Mouse (Mus musculus) cerebellum, postnatal 10 days (tissue): ENCODE measurements around the gene Ifitm5.
A peak's percentile ranks its signal among the peaks of the same experiment; 100 is the strongest.
"Not testable (repeated sequence)": the region's sequence is repeated elsewhere in the genome, so short reads cannot be mapped to it uniquely, and the experiment has no call there.

ENCODE experiments used
- DNase-seq, 2 experiments: peaks; one replicate each; pipeline ENCODE4 v3.0.0; 2021; ENCODE audit warnings: mixed read lengths in 2 of 2

Ifitm5 gene

GRCm38 (mm10) chr7:140949824-140950530, at the start of gene Ifitm5:
TSS of gene Ifitm5 (minus strand) at chr7:140950291.
- no peak for DNase-seq

DNA sequence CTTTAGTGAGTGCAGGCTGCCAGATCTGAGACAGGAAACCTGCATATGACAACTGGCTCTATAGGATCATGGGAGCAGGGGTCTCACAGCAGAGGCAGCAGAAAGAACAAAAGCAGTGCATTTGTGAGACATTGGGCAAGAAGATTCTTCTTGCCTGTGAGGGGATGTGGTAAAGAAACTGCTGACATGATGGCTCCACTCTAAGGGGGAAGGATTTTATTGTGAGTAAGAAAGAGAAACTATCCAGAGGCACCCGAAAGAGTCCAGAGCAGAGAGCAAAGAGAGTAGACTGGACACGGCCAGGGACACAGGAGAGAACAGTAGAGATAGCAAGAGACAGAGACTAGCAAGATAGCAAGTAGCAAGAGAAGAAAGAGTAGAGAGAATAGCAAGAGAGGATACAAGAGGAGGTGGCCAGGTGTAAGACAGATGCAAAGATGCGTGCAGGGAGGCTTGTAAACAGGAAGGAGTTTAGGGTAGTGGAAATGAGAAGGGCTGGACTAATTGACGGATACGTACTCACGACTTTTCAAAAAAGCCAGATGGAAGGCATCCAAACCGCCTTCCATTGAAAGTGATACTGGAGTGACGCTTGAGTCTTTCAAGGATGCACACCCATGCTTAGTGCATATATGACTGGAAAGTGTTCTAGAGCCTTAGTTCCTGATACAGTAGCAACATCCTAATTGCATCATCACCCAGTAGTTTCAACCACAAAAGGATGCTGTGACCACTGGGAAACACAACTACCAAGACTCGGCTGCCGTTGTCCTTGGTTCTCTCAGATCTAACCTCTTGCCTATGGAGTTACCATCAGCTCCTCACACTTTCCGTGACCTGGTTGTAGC, 49.0 kb upstream of the Ifitm5 start:
- DNase-seq = no peak

- DNase-seq = no peak
Observed at GRCm38 (mm10) chr7:140997817-140998216, 47.7 kb upstream of the Ifitm5 start.

DNA sequence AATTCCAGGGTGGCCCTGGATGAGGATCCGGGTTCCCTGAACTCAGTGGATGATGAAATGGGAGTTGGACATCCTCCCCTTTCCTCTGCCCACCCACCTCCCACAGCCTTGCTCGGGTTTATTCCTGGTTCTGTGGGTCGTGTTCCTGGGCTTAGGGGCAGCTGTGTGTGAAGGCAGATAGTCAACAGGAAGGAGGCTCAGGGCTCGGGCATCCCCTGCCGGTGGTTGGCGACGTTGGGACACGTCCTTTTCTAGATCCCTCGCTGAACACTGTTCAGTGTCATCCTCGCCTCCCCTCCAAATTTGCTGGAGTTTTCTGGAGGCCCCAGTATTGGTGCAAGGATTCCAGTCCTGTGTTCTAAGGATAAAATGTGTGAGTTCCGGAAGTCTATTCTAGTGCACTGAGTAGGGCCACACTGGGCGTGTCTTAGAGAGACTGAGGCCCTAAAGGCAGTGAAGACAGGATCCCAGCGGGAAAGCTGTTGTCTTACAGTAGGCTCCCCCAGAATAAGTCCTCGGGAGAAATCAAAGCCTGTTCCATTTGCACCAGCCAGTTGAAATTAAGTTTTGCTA, 41.1 kb upstream of the Ifitm5 start:
- DNase-seq = no peak

DNA sequence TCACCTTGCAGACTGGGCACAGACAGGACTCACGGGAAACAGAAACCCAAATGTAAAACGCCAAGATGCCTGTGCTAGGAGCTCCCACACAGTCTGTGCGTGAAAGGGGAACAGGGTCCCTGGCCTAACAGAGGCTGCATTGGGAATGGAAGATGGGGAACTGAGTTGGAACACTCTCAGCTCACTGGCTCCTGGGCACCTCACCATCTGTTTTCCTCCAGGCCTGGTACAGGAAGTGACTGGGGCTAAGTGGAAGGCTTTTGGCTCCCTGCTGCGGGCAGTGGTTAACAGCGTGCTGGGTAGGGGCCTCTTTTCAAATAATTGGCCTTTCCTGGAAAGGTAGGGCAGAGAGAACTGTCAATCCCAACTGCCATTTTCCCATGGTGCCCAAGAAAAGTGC, 40.5 kb upstream of the Ifitm5 start:
- peak in 1 of 2 experiments; percentile 18 for DNase-seq

DNA sequence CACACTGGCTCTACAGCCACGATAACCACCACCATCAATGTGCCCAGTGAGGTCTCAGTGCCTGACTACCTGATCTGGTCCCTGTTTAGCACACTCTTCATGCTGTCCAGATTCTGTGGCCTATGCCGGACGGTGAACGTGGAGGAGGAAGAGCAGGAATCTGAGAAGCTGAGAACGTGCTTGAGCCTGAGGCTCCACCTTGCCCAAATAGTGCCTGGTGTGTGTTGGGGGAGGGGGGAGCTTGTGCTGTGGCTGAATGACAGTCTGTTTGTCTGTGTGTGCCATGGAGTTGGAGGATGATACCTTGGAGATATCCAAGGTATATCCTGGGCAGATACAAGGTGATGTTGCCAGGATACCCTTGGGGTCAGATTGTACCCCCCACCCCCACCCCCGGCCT, 40.1 kb upstream of the Ifitm5 start:
- DNase-seq = no peak

DNA sequence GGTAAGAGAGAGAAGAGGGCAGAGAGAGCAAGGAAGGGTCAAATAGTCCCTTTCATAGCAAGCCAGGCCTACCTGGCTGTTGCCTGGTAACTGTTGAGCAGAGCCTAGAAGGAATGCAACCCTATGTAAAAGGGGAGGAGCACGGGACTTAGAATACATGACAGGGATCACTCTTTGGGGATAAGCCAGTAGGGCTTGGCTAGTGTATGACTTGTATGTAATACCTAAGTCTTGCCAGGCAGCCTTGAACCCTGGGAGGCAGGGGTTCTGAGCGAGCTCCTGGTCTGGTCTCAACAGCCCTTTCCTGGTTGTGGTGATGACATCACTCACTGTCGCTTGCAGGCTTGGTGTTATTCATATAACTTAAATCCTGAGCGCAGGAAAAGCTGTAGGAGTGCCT, 38.9 kb upstream of the Ifitm5 start:
- no peak for DNase-seq

DNA sequence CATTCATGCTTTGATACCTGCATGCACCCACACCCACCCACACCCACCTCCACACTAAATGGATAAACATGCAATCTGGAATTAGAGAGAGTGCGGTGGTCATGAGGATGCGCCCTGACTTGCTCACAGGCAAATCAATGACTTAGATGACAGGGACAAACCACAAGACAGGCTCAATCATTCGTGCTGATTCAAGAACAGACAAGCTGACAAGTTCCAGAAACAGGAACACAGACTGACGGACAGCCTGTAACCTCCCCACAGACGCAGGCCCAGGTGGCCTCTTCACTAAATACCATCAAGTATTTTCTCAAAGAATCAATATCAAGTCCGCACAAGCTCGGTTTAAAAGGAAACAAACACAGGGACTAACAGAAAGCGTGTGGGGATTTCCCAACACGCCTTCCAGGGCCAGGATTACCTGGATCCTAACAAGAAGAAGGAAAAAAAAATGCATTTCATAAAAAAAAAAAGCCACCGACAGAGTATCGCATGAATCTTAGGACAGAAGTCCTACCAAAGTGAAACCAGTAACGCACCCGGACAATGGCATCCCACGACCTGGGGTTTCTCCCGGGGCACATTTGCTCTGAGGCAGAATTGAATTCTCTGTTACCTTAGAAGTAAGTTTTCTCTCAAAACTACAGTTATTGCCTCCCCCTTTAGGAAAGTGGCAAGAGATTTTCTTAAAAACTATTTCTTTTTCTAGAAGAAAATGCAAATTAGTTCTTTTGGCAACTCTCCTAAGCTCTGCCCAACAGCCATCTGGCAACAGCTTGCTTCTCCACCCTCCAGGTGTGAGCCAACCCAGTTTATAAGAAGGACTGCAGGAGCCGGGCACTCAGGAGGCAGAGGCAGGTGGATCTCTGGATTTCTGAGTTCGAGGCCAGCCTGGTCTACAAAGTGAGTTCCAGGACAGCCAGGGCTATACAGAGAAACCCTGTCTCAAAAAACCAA, 37.4 kb upstream of the Ifitm5 start:
- no peak for DNase-seq

DNA sequence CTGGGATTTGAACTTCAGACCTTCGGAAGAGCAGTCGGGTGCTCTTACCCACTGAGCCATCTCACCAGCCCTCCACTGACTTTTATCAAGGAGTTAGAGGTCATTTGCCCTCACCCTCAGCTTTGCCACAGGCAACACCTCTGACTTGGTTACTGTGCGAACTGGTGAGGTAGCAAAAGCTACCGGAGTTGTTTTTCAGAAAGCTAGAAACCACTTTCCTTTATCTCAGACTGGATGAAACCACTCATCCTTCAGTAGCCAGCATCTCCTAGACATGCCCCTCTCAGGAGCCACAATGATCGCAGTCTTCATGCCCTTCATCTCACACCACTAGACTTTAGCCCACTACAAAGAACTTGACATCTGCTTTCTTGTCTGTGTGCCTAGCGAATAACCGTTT, 32.9 kb upstream of the Ifitm5 start:
- no peak for DNase-seq

DNA sequence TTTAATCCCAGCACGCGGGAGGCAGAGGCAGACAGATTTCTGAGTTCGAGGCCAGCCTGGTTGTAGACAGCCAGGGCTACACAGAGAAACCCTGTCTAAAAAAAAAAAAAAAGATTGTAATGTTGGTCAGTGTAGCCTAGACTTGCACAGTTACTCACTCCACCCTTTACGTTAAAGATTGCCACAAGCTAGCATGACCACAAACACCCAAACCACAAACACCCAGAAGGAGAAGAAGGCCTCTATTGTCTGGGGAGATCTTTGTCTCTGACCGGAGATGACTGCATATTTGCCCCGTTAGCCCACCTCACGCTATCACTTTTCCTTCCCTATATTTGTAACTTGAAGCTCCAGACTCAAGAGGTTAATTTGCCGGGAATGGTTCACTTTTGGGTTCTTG, 31.6 kb upstream of the Ifitm5 start:
- DNase-seq = no peak

DNA sequence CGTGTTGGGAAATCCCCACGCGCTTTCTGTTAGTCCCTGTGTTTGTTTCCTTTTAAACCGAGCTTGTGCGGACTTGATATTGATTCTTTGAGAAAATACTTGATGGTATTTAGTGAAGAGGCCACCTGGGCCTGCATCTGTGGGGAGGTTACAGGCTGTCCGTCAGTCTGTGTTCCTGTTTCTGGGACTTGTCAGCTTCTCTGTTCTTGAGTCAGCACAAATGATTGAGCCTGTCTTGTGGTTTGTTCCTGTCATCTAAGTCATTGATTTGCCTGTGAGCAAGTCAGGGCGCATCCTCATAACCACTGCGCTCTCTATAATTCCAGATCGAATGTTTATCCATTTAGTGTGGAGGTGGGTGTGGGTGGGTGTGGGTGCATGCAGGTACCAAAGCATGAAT, 26.6 kb upstream of the Ifitm5 start:
- DNase-seq = not testable (repeated sequence)

DNA sequence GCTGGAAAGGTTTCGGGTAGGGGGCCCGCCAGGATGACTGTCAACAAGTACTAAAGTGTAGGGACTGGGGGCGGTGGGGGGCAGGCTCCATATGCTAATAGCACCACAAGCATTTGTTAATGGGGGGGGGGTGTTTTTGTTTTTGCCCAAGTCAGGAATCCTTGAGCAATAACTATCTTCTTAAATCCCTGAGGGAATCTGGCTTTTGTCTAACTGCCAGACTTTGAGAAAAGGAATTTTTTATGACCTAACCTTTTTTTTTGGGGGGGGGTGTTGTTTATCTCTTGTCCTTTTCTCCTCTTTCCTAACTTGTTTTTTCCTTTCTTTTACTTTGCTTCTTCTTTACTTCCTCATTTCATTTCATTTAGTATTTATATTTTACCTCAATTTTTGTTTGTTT, 25.4 kb upstream of the Ifitm5 start:
- DNase-seq = no peak

GRCm38 (mm10) chr7:140974940-140975339, 24.8 kb upstream of the Ifitm5 start:
- no peak for DNase-seq

DNA sequence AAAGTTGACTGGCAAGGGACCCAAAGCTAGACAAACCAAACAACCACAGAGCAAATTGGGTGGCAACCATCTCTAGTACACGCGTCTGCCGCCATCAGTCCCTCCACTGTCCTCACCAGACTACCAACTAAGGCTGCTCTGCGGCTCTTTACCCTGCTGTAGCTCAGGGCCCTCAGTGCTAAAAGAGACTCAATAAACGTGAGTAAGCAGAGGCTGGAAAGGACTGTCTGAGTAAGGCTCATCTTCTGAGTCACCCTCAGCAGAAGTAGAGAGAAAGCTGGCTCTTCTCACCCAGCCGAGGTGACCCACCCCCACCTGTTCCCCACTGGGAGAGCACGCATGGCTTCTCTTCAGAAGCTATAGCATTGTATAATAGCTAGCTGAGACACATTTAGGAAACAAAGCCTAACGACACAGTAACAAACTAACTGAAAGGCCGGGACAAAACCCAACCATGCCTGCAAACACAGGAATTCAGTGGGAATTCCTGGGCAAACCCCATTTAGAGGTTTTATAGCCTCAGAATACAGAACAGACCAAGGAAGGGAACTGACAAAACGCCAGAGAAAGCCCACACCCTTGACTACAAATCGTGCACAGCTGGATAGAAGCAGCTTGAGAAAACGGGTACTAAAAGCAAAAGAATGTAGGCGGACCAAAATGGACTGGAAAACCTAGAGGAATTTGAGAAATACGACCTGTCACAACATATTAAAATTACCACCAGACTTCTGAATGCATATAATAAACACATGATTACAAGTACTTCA, 23.5 kb upstream of the Ifitm5 start:
- no peak for DNase-seq

DNA sequence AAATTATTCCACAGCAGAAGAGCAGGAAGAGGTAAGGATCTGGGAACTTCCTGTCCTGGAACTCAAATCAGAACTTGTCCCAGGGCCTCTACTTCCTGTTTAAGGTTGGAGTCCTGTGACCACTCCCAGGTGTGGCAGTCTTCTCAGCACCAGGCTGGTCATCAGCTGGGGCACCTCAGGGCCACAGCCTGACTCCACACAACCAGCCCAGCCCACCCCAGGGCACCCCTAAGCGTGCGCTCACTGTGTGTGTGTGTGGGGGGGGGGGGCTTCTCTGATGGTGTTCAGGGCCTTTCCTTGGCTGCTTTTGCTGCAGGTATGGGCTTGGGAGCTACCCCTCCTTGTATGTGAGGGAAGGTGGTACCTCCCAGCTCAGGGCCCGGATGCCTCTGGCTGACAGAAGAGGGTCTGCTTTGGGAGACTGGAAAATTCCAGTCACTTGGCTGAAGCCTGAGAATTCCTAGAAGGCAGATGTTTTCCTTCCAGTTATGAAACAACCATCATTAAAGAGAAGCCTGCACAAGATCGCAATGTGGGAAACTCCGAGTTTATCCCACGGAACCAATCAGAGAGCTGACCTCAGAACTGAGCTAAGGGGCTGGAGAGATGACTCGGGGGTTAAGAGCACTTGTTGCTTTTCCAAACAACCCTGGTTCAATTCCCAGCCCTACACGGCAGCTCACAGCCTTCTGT, 21.5 kb upstream of the Ifitm5 start:
- DNase-seq = no peak

GRCm38 (mm10) chr7:140970931-140971330, 20.8 kb upstream of the Ifitm5 start:
- DNase-seq = no peak

DNA sequence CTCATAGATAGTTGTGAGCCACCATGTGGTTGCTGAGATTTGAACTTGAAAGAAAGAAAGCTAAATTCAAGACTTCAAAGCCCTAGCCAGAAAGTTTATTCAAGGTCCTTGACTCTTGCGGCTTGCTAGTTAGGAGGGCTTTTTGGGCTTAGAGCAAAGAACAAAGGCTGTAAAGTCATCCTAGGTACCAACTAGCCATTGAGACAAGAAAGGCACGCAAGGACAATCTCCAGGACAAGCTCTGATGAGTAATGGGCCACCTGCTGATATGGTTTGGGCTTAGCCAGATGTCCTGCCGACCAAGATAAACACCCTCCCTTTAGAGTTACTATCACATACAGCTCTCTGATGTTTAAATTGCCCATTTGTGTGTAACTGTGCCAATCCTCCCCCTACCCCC, 18.6 kb upstream of the Ifitm5 start:
- DNase-seq = not testable (repeated sequence)

DNA sequence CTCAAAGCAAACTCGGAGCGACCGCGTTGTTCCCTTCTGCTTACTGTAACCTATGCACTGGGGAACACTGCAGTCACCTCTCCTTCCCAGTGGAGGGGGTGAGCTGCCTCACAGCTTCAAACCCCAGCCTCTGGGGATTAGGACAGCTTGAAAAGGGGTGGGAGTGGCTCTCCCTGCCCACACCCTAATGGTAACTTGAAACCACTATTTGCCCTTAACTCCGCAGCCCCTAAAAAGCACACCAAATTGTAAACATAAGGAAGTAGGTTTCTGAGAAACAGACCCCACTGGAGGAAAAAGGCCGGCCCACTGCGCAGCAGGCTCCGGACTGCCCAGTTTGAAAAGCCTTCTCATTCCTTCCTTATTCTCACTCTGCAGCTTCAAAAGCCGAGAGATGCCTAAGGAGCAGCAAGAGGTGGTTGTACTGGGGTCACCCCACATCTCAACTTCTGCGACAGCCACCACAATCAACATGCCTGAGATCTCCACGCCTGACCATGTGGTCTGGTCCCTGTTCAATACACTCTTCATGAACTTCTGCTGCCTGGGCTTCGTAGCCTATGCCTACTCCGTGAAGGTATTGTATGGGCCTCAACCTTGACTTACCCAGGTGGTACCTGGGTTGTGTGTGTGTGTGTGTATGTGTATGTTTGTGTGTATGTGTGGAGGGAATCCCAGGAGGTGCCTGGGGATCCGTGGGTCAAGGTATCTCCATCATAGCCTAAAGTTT, 17.9 kb upstream of the Ifitm5 start:
- DNase-seq = no peak

DNA sequence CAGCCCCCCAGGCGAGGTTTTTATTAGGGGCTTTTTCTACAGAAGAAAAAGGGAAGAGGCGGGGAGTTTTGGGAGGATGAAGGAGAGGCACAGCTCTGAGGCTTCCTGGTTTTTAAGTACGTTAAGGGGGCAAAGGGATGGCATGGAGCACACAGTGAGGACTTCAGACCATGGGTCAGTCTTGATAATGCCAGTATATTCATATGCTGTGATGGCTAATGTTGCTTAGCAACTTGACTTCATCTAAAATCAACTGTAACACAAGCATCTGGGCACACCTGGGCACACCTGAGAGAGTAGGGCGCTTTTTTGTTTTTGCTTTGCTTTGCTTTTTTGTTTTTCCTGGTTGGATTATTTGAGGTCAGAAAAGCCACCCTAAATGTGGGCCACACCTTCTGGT, 16.8 kb upstream of the Ifitm5 start, which contains the start of gene Ifitm1:
TSS of gene Ifitm1 (plus strand) at position 301 of the 400 bp plus-strand sequence.
- no peak for DNase-seq

GRCm38 (mm10) chr7:140962733-140963132, 12.6 kb upstream of the Ifitm5 start:
- no peak for DNase-seq
